ENCODE assay signal across 10 mouse cellular contexts in genomic region chr4:22497221-22498101, GRCm38 (mm10). TPM values are rescaled to one million over a fixed set of nuclear protein-coding genes. Genes with fewer than 3 reads are reported as not detected.
A peak's percentile ranks its signal among the peaks of the same experiment; 100 is the strongest.
DNase-seq lines count a peak whose midpoint lies in the region; ATAC-seq lines count a peak whose summit lies in the region.
"Had no signal": no experiment of that assay in that cellular context is flagged by ENCODE, and none has a peak within 500 bp of the region (broad histone marks: within the 10 kb centered on the region; RNA-seq: fewer than 3 reads in every experiment).

No protein-coding gene starts in this region.

- peaks cover 23% of the 10 kb centered on the region for H3K4me1 ChIP-seq in heart, embryonic 13.5 days
- peaks cover 3% of the 10 kb centered on the region; the same call in 1 of the 2 replicates for H3K4me1 ChIP-seq in hindbrain, embryonic 11.5 days (replicated peaks; ENCODE audit: control insufficient read depth, insufficient read depth, low read length)
- no peaks in the 10 kb centered on the region for H3K4me1 ChIP-seq in liver, embryonic 16.5 days (ENCODE audit: control insufficient read depth, low read depth, low read length)
- H3K4me1 ChIP-seq in stomach, embryonic 15.5 days = peaks cover 7% of the 10 kb centered on the region

- peaks cover 87% of the 10 kb centered on the region for H3K27me3 ChIP-seq in heart, embryonic 13.5 days (replicated peaks)
- H3K27me3 ChIP-seq in hindbrain, embryonic 11.5 days (ENCODE audit: control insufficient read depth, insufficient read depth, low read length) = no peaks in the 10 kb centered on the region
- H3K27me3 ChIP-seq in liver, embryonic 16.5 days (ENCODE audit: control insufficient read depth, insufficient read depth, low read depth, low read length) = peaks cover 57% of the 10 kb centered on the region
- H3K27me3 ChIP-seq in stomach, embryonic 15.5 days (replicated peaks) = peaks cover 70% of the 10 kb centered on the region

- peak overlapping the region; percentile 46 for H3K4me3 ChIP-seq in heart, embryonic 13.5 days
- peak overlapping the region; percentile 40 for H3K4me3 ChIP-seq in hindbrain, embryonic 11.5 days (ENCODE audit: low read depth, low read length)
- H3K4me3 ChIP-seq in liver, embryonic 16.5 days (ENCODE audit: low read depth, low read length) = peak overlapping the region; percentile 36
- H3K4me3 ChIP-seq in stomach, embryonic 15.5 days (replicated peaks) = peak overlapping the region; percentile 17; the same call in 1 of the 2 replicates

- intact Hi-C loops in heart, postnatal 25 days (cut with DNase I) = no loop called here

- DNase-seq in heart, postnatal 25 days (ENCODE audit: low spot score) = no peak
- peak; percentile 80 for DNase-seq in hindbrain, embryonic 11.5 days (ENCODE audit: low spot score)
- no peak for DNase-seq in testis, postnatal 10 days (ENCODE audit: low spot score)
- no peak for DNase-seq in ovary, postnatal 36 days (ENCODE audit: low spot score)

- H3K27ac ChIP-seq in heart, embryonic 13.5 days (replicated peaks) = no peak overlapping the region
- H3K27ac ChIP-seq in hindbrain, embryonic 11.5 days (ENCODE audit: low read depth, low read length) = peak overlapping the region; percentile 97
- no peak overlapping the region for H3K27ac ChIP-seq in liver, embryonic 16.5 days (ENCODE audit: low read length)
- H3K27ac ChIP-seq in stomach, embryonic 15.5 days = no peak overlapping the region

- H3K36me3 ChIP-seq in heart, embryonic 13.5 days = no peaks in the 10 kb centered on the region
- H3K36me3 ChIP-seq in hindbrain, embryonic 11.5 days (ENCODE audit: control insufficient read depth, insufficient read depth, low read length) = no peaks in the 10 kb centered on the region
- H3K36me3 ChIP-seq in liver, embryonic 16.5 days (ENCODE audit: control insufficient read depth, insufficient read depth) = no peaks in the 10 kb centered on the region
- H3K36me3 ChIP-seq in stomach, embryonic 15.5 days = no peaks in the 10 kb centered on the region

- H3K9ac ChIP-seq in heart, embryonic 13.5 days = no peak overlapping the region
- H3K9ac ChIP-seq in hindbrain, embryonic 11.5 days (ENCODE audit: low read depth, low read length) = peak overlapping the region; percentile 74
- H3K9ac ChIP-seq in liver, embryonic 16.5 days (ENCODE audit: low read depth, low read length) = no peak overlapping the region
- no peak overlapping the region for H3K9ac ChIP-seq in stomach, embryonic 15.5 days

- WGBS in heart, embryonic 13.5 days = under 1% methylated on average over 34 of the region's 34 CpGs
- WGBS in hindbrain, embryonic 11.5 days = under 1% methylated on average over 34 of the region's 34 CpGs
- WGBS in liver, embryonic 16.5 days (ENCODE audit: insufficient replicate concordance) = 2% methylated on average over 34 of the region's 34 CpGs
- under 1% methylated on average over 34 of the region's 34 CpGs for WGBS in stomach, embryonic 15.5 days

- ATAC-seq in heart, embryonic 13.5 days (ENCODE audit: extremely low read depth, insufficient number of reproducible peaks, low FRiP score, low TSS enrichment) = no peak
- 0 out of 2 replicates have a peak, but pooled peaks have one; percentile 20 for ATAC-seq in common myeloid progenitor, adult 5-6 weeks (replicated peaks; ENCODE audit: low read depth, poor library complexity, severe bottlenecking)
- peak; percentile 81 for ATAC-seq in hindbrain, embryonic 11.5 days (ENCODE audit: low FRiP score)
- peak; percentile 30; the same call in 1 of the 2 replicates for ATAC-seq in liver, embryonic 16.5 days (ENCODE audit: low read depth)
- peak; percentile 60; the same call in 1 of the 2 replicates for ATAC-seq in stomach, embryonic 15.5 days (ENCODE audit: insufficient read depth, low FRiP score, low read depth)

- H3K4me2 ChIP-seq in heart, embryonic 13.5 days = peak overlapping the region; percentile 69
- H3K4me2 ChIP-seq in hindbrain, embryonic 11.5 days (replicated peaks; ENCODE audit: low read depth, low read length) = peak overlapping the region; percentile 65
- peak overlapping the region; percentile 49 for H3K4me2 ChIP-seq in liver, embryonic 16.5 days (ENCODE audit: low read depth, low read length)
- H3K4me2 ChIP-seq in stomach, embryonic 15.5 days = peak overlapping the region; percentile 43

- H3K9me3 ChIP-seq in heart, embryonic 13.5 days = no peaks in the 10 kb centered on the region
- H3K9me3 ChIP-seq in hindbrain, embryonic 11.5 days (ENCODE audit: control insufficient read depth, low read length) = no peaks in the 10 kb centered on the region
- no peaks in the 10 kb centered on the region for H3K9me3 ChIP-seq in liver, embryonic 16.5 days (replicated peaks; ENCODE audit: control insufficient read depth, low read length)
- H3K9me3 ChIP-seq in stomach, embryonic 15.5 days = no peaks in the 10 kb centered on the region

RNA-seq across cellular contexts. Expression of gene Pou3f2, which starts 9.3 kb away (rescaled TPM):
- polyA plus RNA-seq in heart, embryonic 13.5 days (2015; fragmentation: Nextera tagmentation; extraction: Ambion mirVana) = 0.04 TPM in 2 replicates
- not detected for total RNA-seq in heart, postnatal 25 days (2021)
- not detected in 2 replicates for total RNA-seq in common myeloid progenitor, adult 5-6 weeks (2017)
- 44.5 and 64.1 TPM in 2 replicates for polyA plus RNA-seq in hindbrain, embryonic 11.5 days (2014; fragmentation: Nextera tagmentation; extraction: Ambion mirVana)
- not detected in 2 replicates for polyA plus RNA-seq in liver, embryonic 16.5 days (2015; fragmentation: Nextera tagmentation; extraction: Ambion mirVana)
- 0.03 and 0.12 TPM in 2 replicates for polyA plus RNA-seq in stomach, embryonic 15.5 days (2015; fragmentation: Nextera tagmentation; extraction: Ambion mirVana)
- total RNA-seq: hematopoietic stem cell, adult 5-6 weeks had no signal
- polyA plus RNA-seq: small intestine, adult 2 months had no signal

Comparison
In these comparisons a context has a peak if more than half of its experiments do, and no peak if none do; other contexts are left out.
1. RNA of gene Pou3f2, which starts 9.3 kb away (polyA plus RNA-seq): 44.5 to 64.1 TPM in hindbrain, embryonic 11.5 days; 0.03 to 0.12 TPM in stomach, embryonic 15.5 days, 0.04 TPM in heart, embryonic 13.5 days and not detected in liver, embryonic 16.5 days; every median in the first group is over 10 times any median in the second.
2. Peak in every context shown above with its lines, with median percentiles within 50 percentile points of each other: H3K4me2 ChIP-seq and H3K4me3 ChIP-seq.